Mouse (Mus musculus) ES-Bruce4 (cell line): ENCODE results near the gene Slc10a7. TPM values are rescaled to one million over a fixed set of nuclear protein-coding genes. Genes with fewer than 3 reads are reported as not detected.

Experiments used
- H3K27ac ChIP-seq: 2 replicates; pipeline ENCODE4 v1.5.1; 2012; ENCODE audit warnings: low read length, inconsistent platforms; ENCODE audit not compliant: insufficient read depth
- H3K27me3 ChIP-seq: 2 replicates; pipeline ENCODE4 v1.6.1; 2012; ENCODE audit warnings: mild to moderate bottlenecking, low read length, inconsistent platforms; ENCODE audit not compliant: control insufficient read depth, poor library complexity, insufficient read depth, severe bottlenecking
- H3K36me3 ChIP-seq: 2 replicates; pipeline ENCODE4 v1.6.1; 2012; ENCODE audit warnings: inconsistent platforms, mild to moderate bottlenecking, low read length, moderate library complexity; ENCODE audit not compliant: control insufficient read depth, poor library complexity, insufficient read depth, severe bottlenecking
- H3K4me1 ChIP-seq: one replicate; pipeline ENCODE4 v1.8.1; 2011; ENCODE audit warnings: low read length; ENCODE audit not compliant: control insufficient read depth, insufficient read depth
- H3K4me3 ChIP-seq: 2 replicates; pipeline ENCODE4 v1.5.1; 2011; ENCODE audit warnings: low read depth, mild to moderate bottlenecking, low read length
- H3K9ac ChIP-seq: 2 replicates; pipeline ENCODE4 v1.6.1; 2012; ENCODE audit warnings: low read depth, mild to moderate bottlenecking, inconsistent platforms; ENCODE audit not compliant: poor library complexity, severe bottlenecking
- H3K9me3 ChIP-seq: replicated peaks from 2 replicates; pipeline ENCODE4 v1.6.1; 2012; ENCODE audit warnings: mild to moderate bottlenecking, low read length, inconsistent platforms; ENCODE audit not compliant: control insufficient read depth, poor library complexity, insufficient read depth, severe bottlenecking
- CTCF ChIP-seq: IDR thresholded peaks from one replicate; pipeline ENCODE4 v1.8.1; 2011; ENCODE audit warnings: low read depth, low read length
- EP300 ChIP-seq: IDR thresholded peaks from 2 replicates; pipeline ENCODE4 v1.6.1; 2011; ENCODE audit warnings: low read depth, low read length; ENCODE audit not compliant: insufficient read depth
- POLR2A ChIP-seq: IDR thresholded peaks from one replicate; pipeline ENCODE4 v1.8.1; 2011; ENCODE audit warnings: low read length; ENCODE audit not compliant: insufficient read depth
- polyA plus RNA-seq: library from polyadenylated mRNA; stranded (reverse); fragments of >200 nt; gene quantifications from 2 replicates; pipeline ENCODE4 v1.2.4, GENCODE M21; 2011; ENCODE audit warnings: low read depth; ENCODE audit not compliant: missing spikeins, insufficient read depth, insufficient read length

Slc10a7 gene
- polyA plus RNA-seq, 1 experiment: 19.1 TPM

DNA sequence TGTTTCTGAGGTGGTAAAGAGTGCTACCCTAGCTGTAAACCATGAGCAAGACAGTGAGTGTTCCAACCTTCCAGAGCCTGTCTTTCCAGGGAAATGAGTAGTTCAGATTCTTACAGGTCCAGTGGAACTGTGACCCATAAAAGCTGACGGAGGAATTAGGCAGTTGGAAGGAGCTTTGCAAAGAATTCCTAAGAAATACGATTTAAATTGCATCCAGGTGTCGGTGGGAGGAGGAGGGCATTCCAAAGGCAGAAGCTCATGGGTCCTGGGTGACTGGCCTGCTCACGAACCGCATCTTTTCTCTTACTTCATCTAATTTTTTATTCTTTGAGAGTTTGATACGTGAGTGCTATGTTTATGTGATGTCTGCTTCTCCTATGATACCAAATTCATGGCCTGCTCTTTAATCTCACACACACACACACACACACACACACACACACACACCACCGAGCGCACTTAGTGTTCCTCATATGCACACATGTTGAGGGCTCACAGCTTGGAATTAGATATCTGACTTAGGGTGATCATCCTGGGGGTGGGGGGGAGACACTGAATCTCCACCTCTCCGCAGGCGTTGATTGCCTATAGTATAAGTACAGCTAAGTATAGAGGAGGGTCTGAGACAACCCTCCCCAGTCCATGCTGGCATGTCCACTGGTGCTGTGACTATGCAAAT is 169.5 kb downstream of the Slc10a7 start:
- H3K9me3 ChIP-seq: peaks cover 4% of the 10 kb centered on the region; the same call in 1 of the 2 replicates
- no peak for TF ChIP-seq EP300
- no peak for TF ChIP-seq POLR2A
- no peak for TF ChIP-seq CTCF
- H3K27me3 ChIP-seq: no peaks in the 10 kb centered on the region
- no peak overlapping the region for H3K4me3 ChIP-seq
- H3K4me1 ChIP-seq: no peaks in the 10 kb centered on the region
- no peak overlapping the region for H3K9ac ChIP-seq
- no peak overlapping the region for H3K27ac ChIP-seq
- no peaks in the 10 kb centered on the region; the same call in 1 of the 2 replicates for H3K36me3 ChIP-seq

DNA sequence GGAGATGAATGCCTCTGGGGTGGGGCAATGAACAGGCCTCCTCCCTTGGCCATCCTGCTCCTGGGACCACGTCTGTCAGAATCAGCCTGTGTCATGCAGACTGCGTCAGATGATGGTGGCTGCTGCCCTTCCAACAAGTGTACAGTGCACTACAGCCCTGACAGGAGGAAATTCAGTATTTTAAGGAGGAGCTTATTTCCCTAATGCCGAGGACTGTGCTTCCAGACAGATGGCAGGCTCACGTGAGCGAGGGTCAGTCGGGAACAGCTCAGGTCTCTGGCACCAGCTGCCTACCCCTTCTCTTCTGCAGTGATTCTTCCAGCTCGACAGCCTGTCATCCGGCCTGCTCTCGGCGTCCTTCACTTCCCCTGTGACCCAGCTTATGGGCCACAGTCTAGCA is 181.6 kb downstream of the Slc10a7 start:
- H3K9me3 ChIP-seq: no peaks in the 10 kb centered on the region
- no peaks in the 10 kb centered on the region for H3K27me3 ChIP-seq
- no peaks in the 10 kb centered on the region for H3K4me1 ChIP-seq
- no peak for TF ChIP-seq CTCF
- no peak for TF ChIP-seq EP300
- TF ChIP-seq POLR2A: no peak
- no peak overlapping the region for H3K9ac ChIP-seq
- H3K27ac ChIP-seq: no peak overlapping the region
- H3K36me3 ChIP-seq: peaks cover 7% of the 10 kb centered on the region; the same call in 1 of the 2 replicates
- H3K4me3 ChIP-seq: no peak overlapping the region

GRCm38 (mm10) chr8:78698331-78698741 is 189.2 kb downstream of the Slc10a7 start:
- H3K27ac ChIP-seq: no peak overlapping the region
- no peak overlapping the region for H3K4me3 ChIP-seq
- H3K4me1 ChIP-seq: peaks cover 1% of the 10 kb centered on the region
- H3K36me3 ChIP-seq: no peaks in the 10 kb centered on the region
- no peaks in the 10 kb centered on the region for H3K9me3 ChIP-seq
- H3K9ac ChIP-seq: no peak overlapping the region
- H3K27me3 ChIP-seq: no peaks in the 10 kb centered on the region
- no peak for TF ChIP-seq POLR2A
- TF ChIP-seq CTCF: no peak
- TF ChIP-seq EP300: no peak

DNA sequence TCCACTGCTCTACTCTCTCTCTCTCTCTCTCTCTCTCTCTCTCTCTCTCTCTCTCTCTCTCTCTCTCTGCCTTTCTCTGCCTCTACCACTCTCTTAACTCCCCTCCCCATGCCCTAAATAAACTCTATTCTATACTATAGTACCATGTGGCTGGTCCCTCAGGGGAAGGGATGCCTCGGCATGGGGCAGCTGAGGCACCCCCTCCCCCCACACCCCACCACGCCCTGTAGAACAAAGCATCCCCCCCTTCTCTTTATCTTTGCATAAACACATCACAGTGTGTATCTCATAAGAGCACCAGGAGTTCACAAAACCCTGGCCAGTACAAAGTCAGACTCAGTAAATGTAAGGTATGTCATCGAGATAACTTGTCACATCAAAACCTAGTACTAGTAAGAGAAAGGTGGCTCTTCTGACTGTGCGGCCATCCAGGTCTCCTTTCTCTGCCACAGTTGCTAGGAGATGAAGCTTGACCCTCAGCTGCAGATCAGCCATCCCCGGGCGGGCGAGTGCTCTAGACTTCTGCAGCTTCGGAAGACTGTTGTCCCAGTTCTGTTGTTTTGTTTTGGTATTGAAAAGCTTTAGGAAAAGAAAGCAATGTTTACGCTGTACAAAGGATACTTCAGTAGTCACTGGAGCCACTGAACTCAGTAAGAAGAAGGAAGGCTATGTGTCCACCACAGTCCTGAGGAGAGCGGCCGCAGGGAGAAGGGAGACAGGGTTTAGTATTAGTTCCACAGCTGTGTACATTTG is 194.1 kb downstream of the Slc10a7 start:
- no peaks in the 10 kb centered on the region for H3K27me3 ChIP-seq
- H3K27ac ChIP-seq: no peak overlapping the region
- no peaks in the 10 kb centered on the region for H3K9me3 ChIP-seq
- no peak for TF ChIP-seq EP300
- TF ChIP-seq POLR2A: no peak
- no peak for TF ChIP-seq CTCF
- H3K36me3 ChIP-seq: no peaks in the 10 kb centered on the region
- peaks cover 1% of the 10 kb centered on the region for H3K4me1 ChIP-seq
- no peak overlapping the region for H3K4me3 ChIP-seq
- no peak overlapping the region for H3K9ac ChIP-seq

DNA sequence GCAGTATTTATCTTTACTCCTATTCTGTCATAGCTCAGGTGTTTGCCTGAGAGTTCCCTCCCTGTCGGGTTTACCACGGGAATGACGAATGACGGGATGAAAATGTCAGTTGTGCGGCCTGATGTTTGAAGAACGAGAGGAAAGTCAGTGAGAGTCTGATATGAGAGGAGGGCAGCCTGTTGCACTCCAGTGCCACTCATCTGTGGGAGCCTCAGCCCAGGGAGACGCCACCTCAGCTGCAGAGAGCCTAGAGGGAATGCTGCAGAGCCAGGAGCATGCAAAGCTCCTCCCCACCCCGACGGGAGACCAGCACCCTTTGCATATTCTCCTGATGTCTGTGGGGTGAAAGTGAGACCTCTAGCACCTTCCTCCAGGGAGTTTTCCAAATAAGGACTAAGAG is 196.8 kb downstream of the Slc10a7 start:
- H3K36me3 ChIP-seq: no peaks in the 10 kb centered on the region
- no peak overlapping the region for H3K9ac ChIP-seq
- H3K9me3 ChIP-seq: no peaks in the 10 kb centered on the region
- H3K27ac ChIP-seq: no peak overlapping the region
- peaks cover 1% of the 10 kb centered on the region for H3K4me1 ChIP-seq
- no peaks in the 10 kb centered on the region for H3K27me3 ChIP-seq
- no peak overlapping the region for H3K4me3 ChIP-seq
- TF ChIP-seq POLR2A (no peak), EP300 (no peak), CTCF (no peak)
